Mouse (Mus musculus) limb, embryonic 13.5 days (tissue): ENCODE results near the gene Wnt3. TPM values are rescaled to one million over a fixed set of nuclear protein-coding genes. Genes with fewer than 3 reads are reported as not detected.

Experiments used
- ATAC-seq: fragments of 200-750 bp; cut with Nextera tagmentation; 2 replicates; pipeline ENCODE4 v1.8.0; 2017; ENCODE audit warnings: low read depth, moderate number of reproducible peaks, moderate TSS enrichment; ENCODE audit not compliant: low FRiP score
- H3K27ac ChIP-seq: fragments of 300-500 bp; sonication (generic); 2 replicates; pipeline ENCODE4 v1.5.1; 2015; ENCODE audit warnings: inconsistent platforms, mild to moderate bottlenecking, moderate library complexity
- H3K27me3 ChIP-seq: fragments of 300-500 bp; sonication (generic); 2 replicates; pipeline ENCODE4 v1.6.1; 2015; ENCODE audit warnings: mild to moderate bottlenecking, inconsistent platforms
- H3K36me3 ChIP-seq: fragments of 300-500 bp; sonication (generic); 2 replicates; pipeline ENCODE4 v1.6.1; 2015; ENCODE audit warnings: inconsistent platforms, mild to moderate bottlenecking, moderate library complexity
- H3K4me1 ChIP-seq: fragments of 300-500 bp; sonication (generic); 2 replicates; pipeline ENCODE4 v1.6.1; 2015; ENCODE audit warnings: inconsistent platforms
- H3K4me2 ChIP-seq: fragments of 300-500 bp; sonication (generic); replicated peaks from 2 replicates; pipeline ENCODE4 v1.6.1; 2015; ENCODE audit warnings: inconsistent platforms, mild to moderate bottlenecking, moderate library complexity
- H3K4me3 ChIP-seq: fragments of 300-500 bp; sonication (generic); 2 replicates; pipeline ENCODE4 v1.5.1; 2015; ENCODE audit warnings: moderate library complexity, mild to moderate bottlenecking, inconsistent platforms
- H3K9ac ChIP-seq: fragments of 300-500 bp; sonication (generic); 2 replicates; pipeline ENCODE4 v1.6.1; 2015; ENCODE audit warnings: mild to moderate bottlenecking, inconsistent platforms
- H3K9me3 ChIP-seq: fragments of 300-500 bp; sonication (generic); 2 replicates; pipeline ENCODE4 v1.6.1; 2016; ENCODE audit warnings: inconsistent platforms
- WGBS: fragments of 180-500 bp; shearing (Covaris S2); methylation state at CpG from one replicate; pipeline ENCODE4 v1.1.7; 2015; 5-methylcytosine and 5-hydroxymethylcytosine counted together
- polyA plus RNA-seq: library from polyadenylated mRNA; unstranded; fragments of >200 nt; fragmentation: Nextera tagmentation; extraction: Ambion mirVana; gene quantifications from 2 replicates; pipeline ENCODE4 v1.2.1, GENCODE M21; 2015

The Wnt3 gene
- polyA plus RNA-seq, 1 experiment from 2014 or later: 14.1 TPM

DNA sequence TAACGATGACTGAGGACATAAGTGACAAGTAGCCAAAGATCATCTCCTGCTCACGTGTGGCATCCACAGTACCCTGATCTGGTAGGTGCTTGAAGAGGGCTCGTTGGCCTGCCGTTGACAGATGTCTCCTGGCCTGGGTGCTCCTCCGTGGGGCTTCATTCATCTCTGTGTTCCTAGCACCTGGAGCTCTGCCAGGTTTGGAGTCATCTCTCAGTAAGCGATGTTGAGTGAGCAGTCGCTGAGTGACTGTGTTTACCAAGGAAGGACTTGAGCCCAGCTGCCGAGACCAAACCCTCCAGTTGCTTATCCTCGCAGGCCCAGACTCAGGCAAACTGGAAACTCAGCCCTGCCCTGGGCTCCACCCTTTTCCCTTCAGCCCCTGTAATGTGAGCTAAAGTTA, 27.2 kb downstream of the Wnt3 start:
- H3K27ac ChIP-seq: no peak overlapping the region
- WGBS: 79% methylated on average over 9 of the region's 9 CpGs
- peaks cover 46% of the 10 kb centered on the region for H3K27me3 ChIP-seq
- H3K4me2 ChIP-seq: no peak overlapping the region
- H3K9me3 ChIP-seq: peaks cover 3% of the 10 kb centered on the region; the same call in 1 of the 2 replicates
- H3K4me3 ChIP-seq: no peak overlapping the region
- H3K4me1 ChIP-seq: no peaks in the 10 kb centered on the region
- ATAC-seq: no peak
- H3K36me3 ChIP-seq: no peaks in the 10 kb centered on the region
- H3K9ac ChIP-seq: no peak overlapping the region

DNA sequence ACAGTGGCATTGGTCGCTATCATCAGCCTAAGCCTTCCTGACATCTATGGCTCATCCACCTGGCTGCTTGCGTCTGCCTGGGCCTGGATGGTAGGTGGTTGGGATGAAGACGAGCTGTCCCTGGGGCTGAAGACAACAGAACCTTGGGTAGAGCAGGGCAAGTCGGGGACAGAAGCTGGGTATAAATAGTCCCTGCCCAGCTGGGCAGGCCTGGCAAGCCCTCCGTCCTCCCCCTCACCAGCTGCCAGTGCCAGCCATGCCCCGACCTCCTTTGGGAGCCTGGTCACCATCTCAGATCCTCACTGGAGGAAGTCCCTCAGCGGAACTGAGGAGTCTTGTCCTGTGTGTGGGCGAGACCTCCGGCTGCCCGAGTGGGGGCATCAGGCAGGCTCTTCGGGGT, 30.2 kb downstream of the Wnt3 start:
- peaks cover 9% of the 10 kb centered on the region for H3K4me1 ChIP-seq
- no peak overlapping the region for H3K4me3 ChIP-seq
- no peak overlapping the region for H3K9ac ChIP-seq
- H3K27me3 ChIP-seq: peaks cover 56% of the 10 kb centered on the region
- H3K36me3 ChIP-seq: no peaks in the 10 kb centered on the region
- ATAC-seq: no peak
- WGBS: 88% methylated on average over 11 of the region's 11 CpGs
- H3K27ac ChIP-seq: no peak overlapping the region
- no peak overlapping the region for H3K4me2 ChIP-seq
- peaks cover 3% of the 10 kb centered on the region; the same call in 1 of the 2 replicates for H3K9me3 ChIP-seq

DNA sequence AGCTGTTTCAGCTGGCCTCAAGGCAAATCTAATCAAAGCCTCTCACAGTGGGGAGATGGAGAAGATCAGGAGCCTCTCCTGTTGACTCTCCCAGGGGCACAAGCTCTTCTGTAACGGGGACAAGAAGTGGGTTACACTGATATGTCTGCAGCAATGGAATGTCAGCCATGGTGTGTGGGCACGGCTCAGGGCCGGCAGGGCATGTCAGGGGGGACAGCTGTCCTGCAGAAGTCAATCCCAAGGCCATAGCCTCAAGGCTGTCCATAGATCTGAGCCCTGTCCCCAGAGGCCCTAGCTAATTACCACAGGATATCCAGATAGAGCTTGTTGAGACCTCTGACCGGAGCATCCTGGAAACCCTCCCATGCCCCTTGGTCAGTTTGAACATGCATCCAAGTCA, 30.9 kb downstream of the Wnt3 start:
- Histone ChIP-seq H3K4me3 (no peak overlapping the region), H3K9me3 (peaks cover 3% of the 10 kb centered on the region; the same call in 1 of the 2 replicates), H3K27ac (no peak overlapping the region), H3K4me2 (no peak overlapping the region), H3K27me3 (peaks cover 63% of the 10 kb centered on the region), H3K9ac (no peak overlapping the region), H3K36me3 (no peaks in the 10 kb centered on the region), H3K4me1 (peaks cover 15% of the 10 kb centered on the region)
- WGBS: 70% methylated on average over 4 of the region's 4 CpGs
- no peak for ATAC-seq

DNA sequence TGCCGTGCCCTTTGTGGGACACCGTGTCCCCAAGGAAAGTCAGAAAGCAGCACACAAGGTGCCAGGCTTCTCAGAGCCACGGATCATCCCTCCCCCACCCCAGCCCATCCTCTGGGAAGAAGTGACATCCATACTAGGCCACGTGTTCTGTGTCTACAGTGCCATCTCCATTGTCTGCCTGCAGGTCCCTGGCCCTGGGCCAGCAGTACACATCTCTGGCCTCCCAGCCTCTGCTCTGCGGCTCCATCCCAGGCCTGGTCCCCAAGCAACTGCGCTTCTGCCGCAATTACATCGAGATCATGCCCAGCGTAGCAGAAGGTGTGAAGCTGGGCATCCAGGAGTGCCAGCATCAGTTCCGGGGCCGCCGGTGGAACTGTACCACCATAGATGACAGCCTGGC, 34.0 kb downstream of the Wnt3 start:
- Histone ChIP-seq H3K36me3 (no peaks in the 10 kb centered on the region), H3K27ac (no peak overlapping the region), H3K4me1 (peaks cover 22% of the 10 kb centered on the region), H3K9me3 (peaks cover 3% of the 10 kb centered on the region; the same call in 1 of the 2 replicates), H3K4me2 (no peak overlapping the region), H3K9ac (no peak overlapping the region), H3K27me3 (peaks cover 81% of the 10 kb centered on the region), H3K4me3 (no peak overlapping the region)
- WGBS: 36% methylated on average over 12 of the region's 12 CpGs
- ATAC-seq: no peak

DNA sequence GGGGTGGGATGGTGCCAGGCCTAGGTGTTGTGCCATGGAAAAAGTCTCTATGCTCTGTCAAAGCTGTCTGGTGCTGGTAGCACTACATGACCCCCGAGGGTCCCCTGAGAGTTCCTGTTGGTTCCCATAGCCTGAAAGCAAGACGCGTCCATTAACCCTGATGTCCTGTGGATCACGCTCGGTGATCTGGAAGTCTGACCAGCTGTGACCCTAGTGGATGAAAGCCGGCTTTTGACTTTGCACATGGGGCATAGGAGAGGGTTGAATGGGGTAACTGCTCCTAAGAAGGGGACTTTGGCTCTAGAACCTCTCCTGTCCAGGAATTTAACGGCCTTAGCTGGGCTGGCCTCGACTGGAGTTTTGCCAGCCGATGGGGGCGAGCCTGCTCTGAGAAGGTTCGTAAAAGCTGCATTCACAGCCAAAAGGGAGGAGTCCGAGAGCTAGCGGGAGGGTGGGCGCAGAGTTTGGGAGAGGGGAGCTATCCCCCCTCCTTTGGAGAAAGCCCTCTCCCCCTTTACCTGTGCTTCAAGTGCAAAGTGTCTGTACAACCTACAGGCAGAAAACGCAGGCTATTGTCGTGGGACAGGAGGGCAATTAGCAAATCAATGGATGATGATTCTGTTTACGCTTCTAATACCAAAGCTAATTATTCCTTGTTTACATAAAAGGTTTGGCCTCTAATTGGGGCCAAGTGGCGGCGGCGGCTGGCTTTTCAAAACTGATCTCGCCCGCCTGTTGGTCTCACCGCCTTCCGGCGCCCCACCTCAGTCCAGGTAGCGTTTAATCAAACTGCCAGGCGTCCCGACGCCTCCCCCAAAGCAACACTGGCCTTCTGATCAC, 35.0 kb downstream of the Wnt3 start:
- no peak for ATAC-seq
- H3K4me3 ChIP-seq: peak overlapping the region; percentile 58
- no peak overlapping the region for H3K27ac ChIP-seq
- no peaks in the 10 kb centered on the region for H3K36me3 ChIP-seq
- H3K9me3 ChIP-seq: peaks cover 3% of the 10 kb centered on the region; the same call in 1 of the 2 replicates
- H3K27me3 ChIP-seq: peaks cover 91% of the 10 kb centered on the region
- peaks cover 22% of the 10 kb centered on the region for H3K4me1 ChIP-seq
- 4% methylated on average over 29 of the region's 29 CpGs for WGBS
- H3K4me2 ChIP-seq: peak overlapping the region; percentile 98
- H3K9ac ChIP-seq: peak overlapping the region; percentile 68; the same call in 1 of the 2 replicates

DNA sequence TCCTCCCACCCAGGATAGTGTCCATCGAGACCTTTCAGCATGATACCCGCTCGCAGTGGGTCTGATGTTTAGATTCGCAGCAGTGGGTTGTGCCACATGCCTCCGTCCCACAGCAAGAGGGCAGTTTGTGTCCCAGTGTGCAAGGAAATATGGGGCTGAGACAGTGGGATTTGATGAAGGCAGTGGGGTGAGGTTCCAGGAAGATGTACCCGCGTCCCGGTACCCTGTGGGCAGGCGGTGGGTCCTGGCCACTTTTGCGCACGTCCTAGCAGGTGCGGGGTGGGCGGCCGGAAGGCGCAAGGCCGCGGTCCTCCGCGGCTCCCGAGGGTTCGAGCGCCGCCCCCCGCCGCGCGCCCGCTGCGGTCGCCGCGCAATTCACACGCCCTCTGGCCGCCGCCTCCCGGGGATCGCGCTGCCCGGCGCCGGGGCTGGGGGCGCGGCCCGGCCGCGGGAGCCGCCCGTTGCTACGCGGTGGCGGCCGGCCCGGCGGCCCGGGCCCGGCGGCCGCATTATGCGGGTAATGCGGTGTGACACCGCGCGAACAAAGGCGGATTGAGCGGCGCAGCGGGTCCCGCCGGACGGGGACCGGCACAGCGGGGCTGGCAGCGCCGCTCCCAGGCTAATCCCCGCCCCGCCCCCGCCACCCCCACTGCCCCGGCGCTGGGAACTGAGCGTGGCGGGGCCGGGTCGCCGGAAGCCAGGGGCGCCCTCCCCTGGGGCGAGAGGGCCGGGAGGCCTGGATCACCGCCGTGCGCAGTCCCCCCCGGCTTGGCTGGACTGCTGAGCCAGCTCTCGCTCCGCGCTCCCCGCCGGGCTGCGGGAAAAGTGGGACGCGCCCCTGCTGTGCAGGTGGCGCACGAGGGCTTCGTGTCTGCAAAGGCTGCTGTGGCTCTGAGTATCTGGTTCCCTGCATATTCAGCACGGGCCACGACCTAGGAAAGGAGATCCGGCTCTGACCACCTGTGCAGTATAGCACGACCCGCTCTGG, 36.0 kb downstream of the Wnt3 start:
- Histone ChIP-seq H3K27me3 (peaks cover 92% of the 10 kb centered on the region), H3K9me3 (peaks cover 3% of the 10 kb centered on the region; the same call in 1 of the 2 replicates), H3K4me2 (peak overlapping the region; percentile 98), H3K36me3 (no peaks in the 10 kb centered on the region), H3K9ac (peak overlapping the region; percentile 68), H3K4me3 (peak overlapping the region; percentile 58), H3K4me1 (peaks cover 22% of the 10 kb centered on the region), H3K27ac (no peak overlapping the region)
- WGBS: 1% methylated on average over 42 of the region's 107 CpGs
- 0 out of 2 replicates have a peak, but pooled peaks have one; percentile 28 for ATAC-seq

DNA sequence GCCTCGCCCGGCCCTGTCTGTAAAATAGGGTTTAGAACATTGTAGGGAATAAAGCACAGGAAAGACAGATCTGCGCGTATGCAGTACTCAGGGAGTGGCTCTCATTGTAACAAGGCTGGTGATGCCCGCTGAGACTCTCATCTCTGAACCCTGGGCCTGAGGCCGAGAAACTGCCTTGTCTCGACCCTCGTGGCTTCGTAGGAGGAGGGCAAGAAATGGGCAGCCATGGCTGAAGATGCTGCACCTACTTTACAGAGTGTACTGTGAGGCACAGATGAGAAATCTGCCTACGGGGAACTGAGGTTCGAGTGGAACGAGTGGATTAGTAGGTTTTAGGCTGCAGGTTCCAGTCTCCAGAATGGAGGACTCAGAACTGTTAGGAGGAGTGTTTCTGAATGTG, 36.7 kb downstream of the Wnt3 start:
- Histone ChIP-seq H3K27me3 (peaks cover 88% of the 10 kb centered on the region), H3K9me3 (no peaks in the 10 kb centered on the region), H3K4me1 (peaks cover 24% of the 10 kb centered on the region), H3K36me3 (no peaks in the 10 kb centered on the region), H3K4me3 (peak overlapping the region; percentile 58), H3K9ac (no peak overlapping the region), H3K4me2 (peak overlapping the region; percentile 98), H3K27ac (no peak overlapping the region)
- ATAC-seq: no peak
- WGBS: 21% methylated on average over 12 of the region's 12 CpGs

DNA sequence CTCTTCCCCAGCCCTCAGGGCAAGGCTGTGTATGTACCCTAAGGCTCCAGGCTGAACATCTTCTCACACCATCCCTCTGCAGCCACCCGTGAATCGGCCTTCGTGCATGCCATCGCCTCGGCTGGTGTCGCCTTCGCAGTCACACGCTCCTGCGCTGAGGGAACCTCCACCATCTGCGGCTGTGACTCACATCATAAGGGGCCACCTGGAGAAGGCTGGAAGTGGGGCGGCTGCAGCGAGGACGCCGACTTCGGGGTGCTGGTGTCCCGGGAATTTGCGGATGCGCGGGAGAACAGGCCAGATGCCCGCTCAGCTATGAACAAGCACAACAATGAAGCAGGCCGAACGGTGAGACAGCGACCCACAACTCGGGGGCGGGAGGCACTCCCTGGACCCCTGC, 37.3 kb downstream of the Wnt3 start:
- Histone ChIP-seq H3K9ac (no peak overlapping the region), H3K4me1 (peaks cover 29% of the 10 kb centered on the region), H3K4me3 (no peak overlapping the region), H3K4me2 (no peak overlapping the region), H3K36me3 (no peaks in the 10 kb centered on the region), H3K9me3 (no peaks in the 10 kb centered on the region), H3K27ac (no peak overlapping the region), H3K27me3 (peaks cover 82% of the 10 kb centered on the region)
- no peak for ATAC-seq
- WGBS: 64% methylated on average over 25 of the region's 25 CpGs

DNA sequence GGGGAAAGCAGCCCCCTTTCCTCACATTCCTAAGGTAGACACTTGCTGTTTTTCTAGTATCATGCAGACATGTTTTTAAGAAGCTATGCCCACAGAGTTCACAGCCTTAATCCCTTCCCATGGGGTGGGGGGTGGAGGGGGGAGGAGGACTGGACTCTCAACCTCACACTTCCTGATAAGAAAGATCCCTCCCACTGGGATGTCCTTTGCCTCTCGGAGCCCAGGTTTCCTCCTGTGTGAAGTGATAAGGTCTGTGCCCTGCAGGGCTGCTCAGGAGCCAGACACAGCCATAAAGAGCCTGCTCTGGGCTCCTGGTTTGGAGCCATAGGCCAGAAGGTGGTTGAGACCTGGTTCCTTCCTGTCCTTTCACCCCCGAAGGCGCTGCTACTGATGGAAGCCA, 40.9 kb downstream of the Wnt3 start:
- H3K9me3 ChIP-seq: no peaks in the 10 kb centered on the region
- peaks cover 7% of the 10 kb centered on the region; the same call in 1 of the 2 replicates for H3K36me3 ChIP-seq
- no peak overlapping the region for H3K27ac ChIP-seq
- H3K4me3 ChIP-seq: no peak overlapping the region
- peaks cover 46% of the 10 kb centered on the region for H3K27me3 ChIP-seq
- H3K4me2 ChIP-seq: no peak overlapping the region
- WGBS: 20% methylated on average over 3 of the region's 3 CpGs
- no peak for ATAC-seq
- no peak overlapping the region for H3K9ac ChIP-seq
- peaks cover 14% of the 10 kb centered on the region for H3K4me1 ChIP-seq

DNA sequence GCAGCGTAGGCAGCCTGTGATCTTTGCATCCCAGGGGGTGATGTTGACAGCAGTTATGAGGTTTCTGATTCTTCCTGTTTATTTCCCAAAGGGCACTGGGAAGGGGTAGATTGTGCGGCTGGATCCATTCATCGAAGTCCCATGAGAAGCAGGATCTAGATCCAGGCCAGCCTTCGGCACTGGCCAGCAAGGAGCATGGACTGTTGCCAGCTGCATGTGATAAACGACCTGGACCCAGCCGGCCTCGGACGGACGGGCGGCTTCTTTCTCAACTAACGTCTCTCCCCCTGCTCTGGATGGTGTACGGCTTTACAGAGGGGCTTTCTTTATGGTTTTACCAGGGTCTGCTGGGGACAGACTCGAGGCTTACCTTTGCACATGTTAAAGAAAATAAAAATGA, 42.0 kb downstream of the Wnt3 start:
- 33% methylated on average over 13 of the region's 13 CpGs for WGBS
- Histone ChIP-seq H3K36me3 (peaks cover 9% of the 10 kb centered on the region), H3K27ac (no peak overlapping the region), H3K27me3 (peaks cover 34% of the 10 kb centered on the region), H3K4me3 (no peak overlapping the region), H3K4me1 (peaks cover 7% of the 10 kb centered on the region; the same call in 1 of the 2 replicates), H3K9me3 (no peaks in the 10 kb centered on the region), H3K4me2 (no peak overlapping the region), H3K9ac (0 out of 2 replicates have a peak overlapping the region, but pooled peaks have one; percentile 0)
- ATAC-seq: no peak

DNA sequence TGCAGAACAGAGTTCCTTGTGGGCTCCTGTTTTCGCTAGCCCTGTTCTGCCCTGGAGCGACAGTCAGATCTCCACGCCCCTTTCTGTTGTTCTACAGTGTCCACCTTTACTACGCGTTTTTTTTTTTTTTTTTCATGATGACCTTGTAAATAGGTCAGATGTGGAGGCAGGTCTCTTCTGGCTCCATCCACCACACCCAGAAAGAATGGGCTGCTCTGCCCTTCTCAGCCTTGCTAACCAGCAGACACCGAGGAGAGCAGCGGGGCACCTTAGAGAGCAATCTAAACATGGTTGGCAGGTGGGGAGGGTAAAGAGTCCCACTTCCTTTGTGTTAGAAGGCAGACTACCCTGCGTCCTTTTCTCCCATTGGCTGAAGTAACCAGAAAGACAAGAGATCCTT, 42.8 kb downstream of the Wnt3 start:
- Histone ChIP-seq H3K9me3 (no peaks in the 10 kb centered on the region), H3K27ac (no peak overlapping the region), H3K4me2 (no peak overlapping the region), H3K27me3 (peaks cover 27% of the 10 kb centered on the region), H3K9ac (no peak overlapping the region), H3K36me3 (peaks cover 15% of the 10 kb centered on the region), H3K4me1 (peaks cover 7% of the 10 kb centered on the region; the same call in 1 of the 2 replicates), H3K4me3 (no peak overlapping the region)
- no peak for ATAC-seq
- 90% methylated on average over 8 of the region's 8 CpGs for WGBS

DNA sequence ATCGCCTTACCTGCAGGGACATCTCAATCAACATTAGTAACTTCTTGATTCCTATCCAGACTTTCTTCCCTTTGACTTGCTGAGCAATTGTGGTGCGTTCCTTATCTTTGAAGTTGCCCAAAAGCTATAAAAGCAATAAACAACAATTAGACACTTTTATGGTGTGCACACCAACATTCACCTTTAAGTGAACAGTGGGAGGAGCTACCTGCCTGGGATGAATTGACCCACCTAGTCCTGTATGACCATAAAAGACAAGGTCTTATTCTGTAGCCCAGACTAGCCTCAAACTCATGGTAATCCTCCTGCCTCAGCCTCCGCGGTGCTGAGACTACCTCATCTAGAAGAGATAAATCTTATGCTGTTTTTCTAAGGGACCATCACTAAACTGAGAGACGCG, 53.3 kb downstream of the Wnt3 start:
- Histone ChIP-seq H3K9ac (no peak overlapping the region), H3K27ac (no peak overlapping the region), H3K4me3 (no peak overlapping the region), H3K4me1 (0 out of 2 replicates have a peak, but pooled peaks cover 4% of the 10 kb centered on the region), H3K9me3 (no peaks in the 10 kb centered on the region), H3K27me3 (no peaks in the 10 kb centered on the region), H3K36me3 (peaks cover 50% of the 10 kb centered on the region), H3K4me2 (no peak overlapping the region)
- WGBS: 85% methylated on average over 6 of the region's 6 CpGs
- no peak for ATAC-seq
